Mouse (Mus musculus) left cerebral cortex, adult 2 months (tissue): ENCODE data around the gene Tbc1d9b. TPM values are rescaled to one million over a fixed set of nuclear protein-coding genes. Genes with fewer than 3 reads are reported as not detected.

ENCODE experiments used
- DNase-seq, 2 experiments: peaks; one replicate each; pipeline ENCODE4 v3.0.0; 2021 to 2022; ENCODE audit warnings: low spot score in 2 of 2, mixed read lengths in 1 of 2; ENCODE audit errors: extremely low spot score in 1 of 2
- H3K27ac ChIP-seq: fragments of 200-600 bp; 2 replicates; pipeline ENCODE4 v1.8.1; 2022
- H3K4me3 ChIP-seq: fragments of 200-600 bp; 2 replicates; pipeline ENCODE4 v1.8.1; 2022
- CTCF ChIP-seq: fragments of 200-600 bp; IDR thresholded peaks from 2 replicates; pipeline ENCODE4 v1.8.1; 2022; ENCODE audit warnings: antibody characterized with exemption, mild to moderate bottlenecking, moderate library complexity
- intact Hi-C: fragments of 180-260 bp; cut with DNase I; formaldehyde crosslinking; loops from one replicate; pipeline ENCODE4 v1.15.1; 2025
- total RNA-seq, 2 experiments: library from RNA; stranded (reverse); gene quantifications; 2 replicates each; pipeline ENCODE4 v1.2.3; 2021

The Tbc1d9b gene
- total RNA-seq, 2 experiments from 2014 or later, result 118 to 124 TPM

DNA sequence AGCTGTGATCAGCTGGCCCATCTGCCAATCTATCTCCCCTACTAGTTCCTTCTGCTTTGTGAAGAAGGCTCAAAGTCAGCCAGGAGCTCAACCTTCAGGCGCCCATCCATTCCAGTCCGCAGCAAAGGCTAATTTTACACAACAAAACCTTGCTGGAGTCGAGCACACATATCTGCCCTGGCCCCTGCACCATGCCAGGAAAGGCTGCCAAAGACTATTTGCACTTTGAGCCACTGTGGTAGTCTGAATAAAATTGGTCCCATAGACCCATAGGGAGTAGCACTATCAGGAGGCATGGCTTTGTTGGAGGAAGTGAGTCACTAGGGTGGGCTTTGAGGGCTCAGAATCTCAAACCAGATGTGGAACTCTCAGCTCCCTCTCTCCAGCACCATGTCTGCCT, 74.2 kb downstream of the Tbc1d9b start:
- DNase-seq, result no peak
- no peak overlapping the region for H3K4me3 ChIP-seq
- TF ChIP-seq CTCF, result no peak
- H3K27ac ChIP-seq, result no peak overlapping the region
- intact Hi-C loops, result no loop called here

DNA sequence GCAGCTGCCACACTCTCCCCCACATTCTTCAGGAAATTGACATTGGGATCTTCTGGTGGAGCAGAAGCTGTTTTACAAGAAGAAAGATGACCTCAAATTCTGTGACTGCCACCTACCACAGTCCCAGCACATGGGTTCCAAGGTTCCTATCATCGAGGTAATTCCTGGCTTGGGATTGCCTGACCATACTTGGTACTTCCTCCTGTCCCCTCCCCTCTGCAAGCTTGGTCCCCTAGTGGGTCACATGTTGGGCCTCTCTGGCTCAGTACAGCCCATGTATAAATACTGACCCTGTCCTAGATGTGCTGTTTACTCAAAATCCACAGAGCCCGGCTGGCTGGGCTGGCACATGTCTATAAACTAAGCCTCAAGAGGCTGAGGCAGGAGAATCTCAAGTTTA, 74.8 kb downstream of the Tbc1d9b start:
- no peak overlapping the region for H3K4me3 ChIP-seq
- intact Hi-C loops, result no loop called here
- H3K27ac ChIP-seq, result no peak overlapping the region
- no peak for DNase-seq
- no peak for TF ChIP-seq CTCF

DNA sequence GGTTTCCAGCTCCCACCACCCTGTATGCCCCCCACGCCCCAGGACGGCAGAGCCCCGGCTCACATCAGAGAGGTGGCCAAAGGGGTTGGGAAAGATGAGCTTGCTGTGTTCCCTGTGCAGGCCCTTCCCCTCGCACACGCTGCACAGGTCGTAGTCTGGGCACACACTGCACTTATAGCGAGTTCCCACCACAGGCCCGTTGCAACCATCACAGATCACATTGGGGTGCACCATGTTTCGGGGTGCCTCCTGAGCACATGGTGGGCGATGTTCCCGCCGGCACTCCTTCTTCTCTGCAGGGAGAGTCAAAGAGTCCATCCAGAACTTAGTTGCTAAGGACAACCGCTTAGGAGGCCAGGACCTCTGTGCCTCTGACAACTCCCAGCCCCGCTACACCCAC, 76.1 kb downstream of the Tbc1d9b start:
- no peak for TF ChIP-seq CTCF

DNA sequence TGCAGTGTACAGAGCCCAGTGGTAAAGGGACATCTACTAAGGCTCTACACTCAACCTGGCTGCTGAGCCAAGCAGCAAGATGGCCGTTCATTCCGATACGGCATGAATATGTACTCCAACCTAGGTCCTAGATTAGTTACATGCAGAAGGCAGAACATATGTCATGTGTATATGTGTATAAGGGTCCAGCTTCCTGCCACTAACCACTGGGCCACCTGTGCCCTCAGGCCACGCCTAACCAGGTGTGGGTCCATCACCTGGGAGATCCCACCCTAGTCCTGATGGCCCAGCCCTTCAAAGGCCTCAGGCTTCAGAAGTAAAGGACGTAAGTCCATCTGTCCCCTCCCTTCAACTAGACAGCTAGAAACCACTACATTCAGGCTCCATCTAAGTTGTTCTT, 76.8 kb downstream of the Tbc1d9b start:
- TF ChIP-seq CTCF, result no peak
- no peak for DNase-seq
- Histone ChIP-seq H3K4me3 (peak overlapping the region; percentile 27), H3K27ac (no peak overlapping the region)
- intact Hi-C loops, result no loop called here

More for the DNA sequence above, 76.1 kb downstream of the Tbc1d9b start:
- no peak overlapping the region for H3K27ac ChIP-seq
- intact Hi-C loops, result no loop called here
- DNase-seq, result no peak
- H3K4me3 ChIP-seq, result no peak overlapping the region

DNA sequence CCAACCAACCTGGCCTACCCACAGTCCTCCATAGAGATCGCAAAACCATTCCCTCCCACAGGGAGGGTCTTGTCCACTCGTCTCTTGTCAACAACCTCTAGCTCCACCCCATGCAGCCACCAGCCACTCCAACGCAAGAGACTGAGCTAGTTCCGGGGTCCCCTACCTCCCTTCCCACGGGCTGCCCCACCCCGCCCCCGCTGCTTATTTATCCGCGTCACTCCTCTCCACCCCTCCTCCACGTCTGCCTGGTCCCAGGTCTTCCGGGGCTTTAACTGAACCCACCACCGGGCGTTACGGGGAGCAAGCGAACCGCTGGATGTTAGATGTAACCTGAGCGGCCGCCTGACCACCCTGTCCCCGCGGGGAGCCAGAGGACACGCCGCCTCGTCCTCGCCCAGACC, 78.9 kb downstream of the Tbc1d9b start:
- H3K4me3 ChIP-seq, result peak overlapping the region; percentile 92
- intact Hi-C loops, result loop anchor here (2.0 kb wide), 1 partner anchor 15 kb away; no protein-coding TSS in a partner anchor
- TF ChIP-seq CTCF, result no peak
- peak overlapping the region; percentile 100 for H3K27ac ChIP-seq
- DNase-seq, result peak; percentile 75 to 86

DNA sequence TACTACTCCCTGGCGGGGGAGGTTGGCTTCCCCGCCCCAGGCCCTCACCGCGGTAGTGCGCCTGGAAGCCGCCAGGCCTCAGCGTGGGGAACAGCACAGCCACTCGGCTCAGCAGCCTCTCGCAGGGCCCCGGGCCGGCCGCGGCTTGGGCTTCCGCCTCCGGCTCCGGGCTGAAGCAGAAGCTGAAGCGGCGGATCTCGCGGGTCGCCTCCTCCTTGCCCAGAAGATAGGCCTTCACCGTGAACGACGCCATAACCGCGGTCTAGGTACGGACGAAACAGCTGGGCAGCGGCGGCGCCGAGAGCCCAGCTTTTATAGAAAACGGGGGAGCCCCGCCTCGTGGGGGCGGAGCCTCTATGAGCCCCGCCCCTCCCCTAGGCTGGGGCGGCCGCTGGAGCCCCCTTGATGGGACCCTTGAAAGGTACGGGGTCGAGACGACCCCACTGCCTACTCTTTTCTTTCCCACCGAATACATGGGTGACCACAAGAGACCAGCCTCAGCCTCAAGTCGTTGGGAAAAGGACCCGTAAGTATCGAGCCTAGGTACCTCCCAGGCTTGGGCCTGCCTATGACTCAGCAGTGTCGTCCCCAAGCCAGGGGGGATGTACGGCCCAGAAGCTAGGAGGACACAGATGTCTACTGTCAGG, 79.4 kb downstream of the Tbc1d9b start, which contains the start of the genes Sqstm1 and Mgat4b:
Sqstm1 (minus strand) TSS at position 323 of the 647 bp plus-strand sequence.
Mgat4b (plus strand) TSS at position 386 of the 647 bp plus-strand sequence.
- intact Hi-C loops, result loop anchor here (2.0 kb wide), 1 partner anchor 14 kb away; no protein-coding TSS in a partner anchor
- Histone ChIP-seq H3K4me3 (peak within 1 kb of the TSS; percentile 92), H3K27ac (peak within 1 kb of the TSS; percentile 100)
- peak; percentile 86 to 87 for DNase-seq
- no peak; the same call in 1 of the 2 replicates for TF ChIP-seq CTCF

DNA sequence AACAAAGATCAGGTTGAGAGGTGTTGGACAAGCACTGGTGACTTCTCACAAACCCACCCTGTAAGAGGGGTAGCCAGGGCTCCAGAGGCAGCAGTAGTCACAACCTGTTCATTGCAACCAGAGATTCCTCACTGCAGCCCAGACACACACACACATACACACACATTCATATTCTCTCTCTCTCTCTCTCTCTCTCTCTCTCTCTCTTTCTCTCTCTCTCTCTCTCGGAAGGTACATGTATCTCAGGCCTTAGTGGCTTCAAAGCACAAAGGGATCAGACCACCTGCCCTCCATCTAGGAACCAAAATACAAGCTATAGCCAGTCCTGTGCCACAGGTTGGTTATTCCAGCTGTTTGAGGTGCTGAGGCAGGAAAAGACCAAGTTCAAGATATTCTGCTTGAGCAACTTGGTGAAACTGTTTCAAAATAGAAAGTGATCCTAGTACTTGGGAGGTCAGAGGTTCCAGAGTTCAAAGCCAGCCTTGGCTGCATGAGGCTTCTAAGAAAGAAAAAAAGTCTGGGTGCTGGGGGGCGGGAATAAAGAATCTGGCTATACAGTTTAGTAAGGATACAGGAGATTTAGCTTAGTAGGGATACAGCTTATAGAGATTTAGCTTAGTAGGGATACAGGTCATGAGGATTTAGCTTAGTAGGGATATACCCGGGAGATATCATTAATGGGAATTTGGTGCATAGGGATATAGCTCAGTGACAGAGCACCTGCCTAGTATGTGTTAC, 80.3 kb downstream of the Tbc1d9b start:
- intact Hi-C loops, result loop anchor here (2.0 kb wide), 1 partner anchor 13 kb away; no protein-coding TSS in a partner anchor
- no peak for TF ChIP-seq CTCF
- no peak for DNase-seq
- Histone ChIP-seq H3K27ac (peak overlapping the region; percentile 100), H3K4me3 (peak overlapping the region; percentile 92)

DNA sequence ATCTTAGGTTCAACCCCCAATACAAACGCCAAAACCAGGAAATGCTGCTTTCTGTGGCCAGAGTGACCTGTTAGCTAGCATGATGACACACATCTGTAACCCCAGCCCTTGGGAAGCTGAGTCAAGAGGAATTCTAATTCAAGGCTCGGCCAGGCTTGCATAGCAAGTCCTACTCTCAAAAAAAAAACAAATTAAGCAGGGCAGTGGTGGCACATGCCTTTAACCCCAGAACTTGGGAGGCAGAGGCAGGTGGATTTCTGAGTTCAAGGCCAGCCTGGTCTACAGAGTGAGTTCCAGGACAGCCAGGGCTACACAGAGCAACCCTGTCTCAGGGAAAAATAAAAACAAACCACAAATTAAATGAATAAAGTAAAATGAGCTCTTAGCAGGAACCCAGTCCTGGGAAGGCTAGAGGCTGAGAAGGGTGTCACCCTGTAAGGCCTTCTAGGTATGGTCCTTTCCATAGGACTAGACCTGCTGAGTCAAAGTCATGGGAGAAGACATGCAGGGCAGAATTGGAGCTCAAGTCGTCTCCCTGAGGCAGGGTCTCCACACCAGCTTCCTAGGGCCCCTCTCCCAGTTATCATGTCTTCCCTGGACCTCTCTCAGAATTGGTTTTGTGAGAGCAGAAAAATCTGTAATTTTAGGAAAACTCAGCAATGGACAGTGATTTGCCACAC, 81.0 kb downstream of the Tbc1d9b start:
- no peak for TF ChIP-seq CTCF

DNA sequence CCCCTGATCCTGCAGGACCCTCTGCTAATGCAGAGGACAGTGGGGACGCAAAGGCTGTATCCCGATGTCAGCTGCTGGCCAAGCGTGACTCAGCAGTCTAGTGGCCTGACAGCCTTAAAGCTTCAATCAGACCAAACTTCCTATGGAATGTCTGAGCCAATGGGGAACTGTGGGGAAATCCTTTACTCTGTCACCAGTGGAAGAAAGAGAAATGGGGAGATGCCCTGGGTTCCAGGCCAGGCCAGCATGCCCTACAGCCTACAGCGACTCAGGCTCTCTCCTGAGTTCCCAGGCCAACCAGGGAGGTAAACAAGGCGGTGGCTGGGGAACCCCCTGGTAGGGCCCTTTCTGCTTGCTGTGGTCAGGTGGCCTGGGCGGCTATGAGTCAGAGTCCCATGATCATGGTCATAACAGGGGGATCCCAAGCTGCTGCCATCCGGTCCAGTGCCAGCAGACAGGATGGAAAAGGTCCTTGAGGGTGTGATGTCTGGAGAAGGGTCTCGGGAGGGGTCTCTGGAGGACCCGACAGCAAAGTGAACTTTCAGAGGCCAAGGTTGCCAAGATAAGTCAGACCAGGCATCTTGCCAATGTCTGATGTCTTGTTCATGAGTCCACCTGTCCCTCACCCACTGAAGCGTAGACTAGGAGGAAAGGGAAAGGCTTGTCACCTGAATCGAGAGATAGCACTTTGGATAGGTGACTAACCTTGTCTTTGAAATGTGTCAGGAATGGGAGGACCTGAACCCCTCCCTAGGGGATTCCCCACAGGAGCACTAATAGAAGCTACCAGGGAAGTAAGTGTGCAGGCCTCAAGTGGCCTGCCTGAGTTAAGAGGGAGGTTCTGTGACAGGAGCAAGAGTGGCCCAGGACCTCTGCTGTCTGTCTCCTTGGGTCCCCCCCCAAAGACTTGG, 81.9 kb downstream of the Tbc1d9b start:
- Histone ChIP-seq H3K27ac (peak overlapping the region; percentile 50), H3K4me3 (peak overlapping the region; percentile 26)
- no peak for TF ChIP-seq CTCF
- intact Hi-C loops, result no loop called here
- peak in 1 of 2 experiments; percentile 60 for DNase-seq

More for the DNA sequence above, 81.0 kb downstream of the Tbc1d9b start:
- peak overlapping the region; percentile 50 for H3K27ac ChIP-seq
- intact Hi-C loops, result no loop called here
- H3K4me3 ChIP-seq, result peak overlapping the region; percentile 26; the same call in 1 of the 2 replicates
- DNase-seq, result no peak

DNA sequence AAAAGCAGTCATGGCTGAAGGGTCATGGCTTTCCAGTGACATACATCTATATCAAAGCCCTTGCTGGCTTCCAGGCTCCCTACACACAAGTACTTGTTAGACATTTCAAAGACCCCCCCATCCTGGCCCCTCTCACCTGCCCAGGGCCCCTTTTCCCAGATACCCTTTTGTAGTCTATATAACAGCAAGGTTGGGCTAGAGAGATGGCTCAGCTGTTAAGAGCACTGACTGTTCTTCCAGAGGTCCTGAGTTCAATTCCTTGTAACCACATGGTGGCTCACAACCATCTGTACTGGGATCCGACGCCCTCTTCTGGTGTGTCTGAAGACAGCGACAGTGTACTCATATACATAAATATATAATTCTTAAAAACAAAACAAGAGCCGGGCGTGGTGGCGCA, 83.4 kb downstream of the Tbc1d9b start:
- DNase-seq, result no peak
- intact Hi-C loops, result no loop called here
- H3K27ac ChIP-seq, result no peak overlapping the region
- no peak; the same call in 1 of the 2 replicates for TF ChIP-seq CTCF
- H3K4me3 ChIP-seq, result no peak overlapping the region

DNA sequence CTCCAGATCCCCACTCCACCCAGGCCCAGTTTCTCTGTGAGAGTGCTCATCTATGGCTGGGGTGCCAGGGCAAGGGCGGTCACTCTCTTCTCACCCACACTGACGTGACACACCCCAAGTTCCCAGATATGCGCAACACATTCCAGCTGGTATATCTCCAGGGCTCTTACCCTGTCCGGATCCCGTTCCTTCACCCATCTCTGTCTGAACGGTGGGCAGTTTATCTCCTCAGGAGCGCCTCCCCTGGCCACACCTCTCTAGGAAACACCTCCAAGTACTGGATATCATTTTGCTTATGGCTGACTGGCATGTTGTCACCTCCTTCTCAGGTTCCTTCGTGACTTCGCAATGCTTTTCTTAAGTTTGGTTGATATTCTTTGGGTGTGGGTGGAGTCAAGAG, 84.4 kb downstream of the Tbc1d9b start:
- H3K4me3 ChIP-seq, result no peak overlapping the region
- no peak for DNase-seq
- peak overlapping the region; percentile 7; the same call in 1 of the 2 replicates for H3K27ac ChIP-seq
- no peak; the same call in 1 of the 2 replicates for TF ChIP-seq CTCF
- intact Hi-C loops, result no loop called here
